Mouse (Mus musculus): ENCODE results near the gene Matn4.

GRCm38 (mm10) chr2:164359668-164360067, 45.3 kb downstream of the Matn4 start:
- TF ChIP-seq CTCF (IDR thresholded peaks at IDR 0.05; ENCODE audit: insufficient read depth, low read length) = no peak
- TF ChIP-seq POLR2A (IDR thresholded peaks at IDR 0.05; ENCODE audit: borderline replicate concordance, extremely low read depth, low read depth, low read length) = no peak
